Mouse (Mus musculus) heart, adult 11 months (tissue): ENCODE data around the gene Smarca4.
"Not testable (repeated sequence)": the region's sequence is repeated elsewhere in the genome, so short reads cannot be mapped to it uniquely, and the experiment has no call there.

ENCODE experiments used
- DNase-seq: peaks from one replicate; pipeline ENCODE4 v3.0.0; 2022

Smarca4 gene

DNA sequence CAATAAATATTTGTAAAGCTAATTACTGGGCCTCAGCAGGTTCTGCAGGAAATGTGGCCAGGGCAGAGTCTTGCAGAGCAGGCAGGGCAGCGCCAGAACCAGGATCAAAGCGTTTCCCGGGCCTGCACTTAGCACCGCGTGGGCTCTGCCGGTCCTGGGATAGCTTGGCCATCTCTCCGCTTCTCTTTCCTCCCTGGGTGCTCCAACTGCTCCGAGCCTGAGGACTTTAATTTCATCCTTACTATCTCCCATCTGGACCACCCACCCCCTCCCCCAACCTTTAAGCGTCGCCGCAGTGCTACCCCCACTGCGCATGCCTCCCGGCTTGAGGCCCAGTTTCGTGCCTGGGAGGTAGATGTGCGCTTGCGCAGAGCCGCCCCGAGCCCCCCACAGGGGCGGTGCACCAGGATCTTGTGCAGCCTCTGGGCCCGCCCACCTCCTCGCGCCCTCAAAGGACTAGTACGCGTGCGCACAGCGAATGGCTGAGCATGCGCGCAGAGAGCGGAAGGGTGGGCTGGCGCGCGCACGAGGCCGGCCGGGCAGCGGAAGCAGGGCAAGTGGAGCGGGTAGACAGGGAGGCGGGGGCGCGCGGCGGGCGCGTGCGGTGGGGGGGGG, at the start of gene Smarca4:
Gene Smarca4 (plus strand): TSS at position 553 of the 615 bp plus-strand sequence.
- peak; percentile 100 for DNase-seq

DNA sequence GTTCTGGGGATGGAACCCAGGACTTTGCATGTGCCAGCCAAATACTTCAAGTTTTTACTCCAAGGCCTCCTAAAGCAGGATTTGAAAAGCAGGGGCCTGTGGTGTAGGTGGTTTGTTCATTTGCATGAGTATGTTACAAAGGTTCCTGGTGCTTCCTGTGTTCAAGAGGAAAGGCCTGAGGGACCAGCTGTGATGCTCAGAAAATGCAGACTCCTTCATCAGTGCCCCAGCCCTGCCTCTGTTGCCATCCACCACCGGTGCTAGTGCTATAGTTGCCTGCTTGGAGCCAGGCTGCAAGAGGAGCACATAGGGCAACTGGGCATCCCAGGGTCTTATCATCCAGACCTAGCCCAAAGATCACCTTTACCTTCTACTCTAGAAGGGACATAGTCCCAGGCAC, 49.4 kb upstream of the Smarca4 start:
- DNase-seq: no peak

DNA sequence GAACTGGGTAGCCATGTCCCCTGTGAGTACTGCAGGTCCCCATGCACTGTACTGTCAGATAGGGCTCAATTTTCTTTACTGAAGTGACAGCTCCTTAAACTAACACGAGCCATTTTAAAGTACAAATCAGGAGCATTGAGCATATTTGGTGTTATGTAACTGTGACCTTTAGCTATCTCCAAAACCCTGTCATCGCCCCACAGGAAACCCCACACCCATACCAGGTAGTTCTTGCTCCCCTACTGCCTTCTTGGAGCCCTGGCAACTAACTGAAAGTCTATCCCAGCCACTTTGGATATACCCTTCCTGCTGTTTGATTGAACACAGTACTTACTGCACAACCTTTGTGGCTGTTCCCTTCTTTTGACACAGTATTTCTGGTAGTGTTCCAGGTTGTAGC, 48.9 kb upstream of the Smarca4 start:
- DNase-seq: no peak

DNA sequence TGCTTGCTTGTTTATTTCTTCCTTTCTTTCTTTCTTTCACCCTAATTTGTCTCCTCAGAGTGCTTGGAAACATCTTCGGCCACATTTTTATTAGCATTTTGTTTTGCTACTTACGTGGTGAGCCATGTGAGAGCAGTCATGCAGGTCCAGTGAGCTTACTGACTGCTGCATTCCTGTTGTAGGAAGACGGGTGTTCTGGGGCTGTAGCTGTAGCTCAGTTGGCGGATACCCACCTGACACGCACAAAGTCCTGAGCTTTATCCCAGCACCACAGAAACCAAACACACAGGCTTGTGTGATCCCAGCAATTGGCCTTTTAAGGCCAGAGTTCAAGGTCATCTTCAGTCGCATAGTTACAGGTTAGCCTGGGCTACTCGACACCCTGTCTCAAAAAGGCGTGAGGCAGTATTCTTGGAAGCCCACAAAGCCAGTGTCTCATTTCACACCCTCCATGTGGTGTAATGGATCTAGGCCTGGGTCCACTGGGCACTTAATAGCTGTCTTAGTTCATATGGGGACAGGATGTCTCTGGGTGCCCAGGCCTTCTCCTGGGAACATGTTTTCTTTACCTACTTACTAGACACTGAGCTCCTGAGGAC, 47.2 kb upstream of the Smarca4 start:
- no peak for DNase-seq

DNA sequence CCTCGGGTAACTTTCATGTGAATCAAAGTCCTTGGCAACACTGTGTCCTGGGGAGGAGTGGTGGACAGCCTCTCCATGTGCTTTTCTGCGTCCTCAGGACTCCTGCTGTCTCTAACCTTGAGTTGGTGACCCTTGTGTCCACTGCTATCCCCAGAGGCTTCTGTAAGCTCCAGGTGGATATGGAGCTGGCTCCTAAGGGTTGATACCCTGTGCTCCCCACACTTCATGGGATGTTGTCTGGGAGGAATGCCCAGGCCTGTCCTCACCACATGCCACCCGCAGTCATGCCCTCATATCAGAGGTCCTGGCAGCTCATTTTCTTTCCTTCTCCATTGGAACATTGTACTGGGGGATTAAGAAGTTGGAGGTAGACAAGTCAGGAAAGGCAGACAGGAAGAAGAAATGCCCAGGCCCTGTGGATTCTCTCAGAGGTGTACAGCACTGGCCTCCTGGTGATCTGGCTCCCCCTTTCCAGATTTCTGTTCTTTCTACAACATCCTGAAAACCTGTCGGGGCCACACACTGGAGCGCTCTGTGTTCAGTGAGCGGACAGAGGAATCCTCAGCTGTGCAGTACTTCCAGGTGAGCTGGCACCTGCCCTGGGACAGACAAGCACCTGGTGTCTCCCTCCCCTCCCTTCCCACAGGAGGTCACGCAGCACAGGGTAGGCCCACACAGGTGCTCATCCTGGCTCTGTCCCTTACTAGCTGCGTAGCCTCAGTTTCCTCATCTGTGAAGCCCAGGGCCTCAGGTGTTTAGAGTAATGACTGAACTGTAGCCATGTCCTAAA, 41.8 kb upstream of the Smarca4 start:
- DNase-seq: peak; percentile 95

DNA sequence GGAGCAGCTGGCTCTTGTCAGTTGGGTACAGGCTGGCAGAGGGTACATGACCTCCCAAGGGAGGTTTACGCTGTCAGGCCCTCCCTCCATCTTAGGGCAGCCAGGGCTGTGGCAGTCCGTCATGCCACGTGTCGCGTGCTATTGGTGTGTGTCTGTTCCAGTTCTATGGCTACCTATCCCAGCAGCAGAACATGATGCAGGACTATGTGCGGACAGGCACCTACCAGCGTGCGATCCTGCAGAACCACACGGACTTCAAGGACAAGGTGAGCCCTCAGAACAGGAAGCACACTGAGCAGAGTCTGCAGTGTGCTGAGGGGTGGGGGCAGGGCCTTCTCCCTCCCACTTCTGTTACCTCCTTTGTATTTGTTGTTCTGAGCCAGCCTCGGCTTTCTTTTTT, 40.7 kb upstream of the Smarca4 start:
- no peak for DNase-seq

DNA sequence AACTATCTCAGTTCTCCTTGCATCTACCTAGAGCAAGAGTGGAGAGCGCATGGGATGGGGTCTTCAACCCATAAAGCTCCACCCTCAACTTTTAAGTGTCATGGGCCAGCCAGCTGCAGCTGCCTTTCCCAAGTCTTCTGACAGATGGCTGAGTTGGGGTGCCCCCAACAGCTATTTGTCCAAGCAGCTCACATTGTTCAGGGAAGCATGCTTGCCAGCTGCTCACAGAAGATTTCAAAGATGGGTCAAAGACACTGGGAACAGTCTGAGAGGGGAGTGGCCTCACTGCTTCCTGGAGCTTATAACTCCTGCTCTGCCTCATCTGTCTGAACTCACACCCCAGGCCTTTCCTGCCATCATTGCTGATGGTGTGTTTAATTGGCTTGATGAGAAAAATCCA, 39.7 kb upstream of the Smarca4 start:
- no peak for DNase-seq

DNA sequence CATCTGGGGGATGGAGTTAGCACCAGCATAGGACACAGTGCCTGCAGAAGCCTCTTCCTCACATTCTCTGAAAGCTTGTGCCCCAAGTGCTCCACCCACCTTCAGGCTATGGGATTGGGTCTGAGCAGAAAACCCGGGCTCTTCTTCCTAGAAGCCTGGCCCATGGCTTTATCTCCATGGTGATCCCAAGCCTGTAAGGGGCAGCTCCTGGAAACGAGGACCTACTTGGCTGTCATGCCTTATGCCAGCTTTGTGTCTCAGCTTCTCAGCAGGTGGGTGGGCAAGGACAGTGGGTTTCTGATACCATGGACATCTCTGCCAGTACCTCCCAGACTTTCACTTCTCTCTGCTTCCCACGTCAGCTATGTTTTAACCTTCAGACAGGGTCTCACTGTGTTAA, 37.7 kb upstream of the Smarca4 start:
- no peak for DNase-seq

DNA sequence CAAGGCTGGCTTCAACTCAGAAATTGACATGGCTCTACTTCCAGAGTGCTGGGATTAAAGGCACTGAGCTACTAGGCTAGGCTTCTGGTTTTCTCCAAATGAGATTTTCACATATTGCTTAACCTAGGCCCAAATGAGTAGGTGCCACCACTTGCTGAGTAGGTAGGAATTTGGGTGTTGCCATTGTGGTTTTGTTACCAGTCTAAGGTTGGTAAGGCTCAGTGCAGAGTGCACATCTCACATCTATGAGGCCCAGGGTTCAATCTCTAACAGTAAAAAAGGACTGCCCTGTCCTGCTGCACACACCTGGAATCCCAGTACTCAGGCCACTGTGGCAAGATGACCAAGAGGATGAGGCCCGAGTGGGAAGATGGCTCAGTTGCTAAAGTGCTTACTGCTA, 30.6 kb upstream of the Smarca4 start:
- peak; percentile 82 for DNase-seq

DNA sequence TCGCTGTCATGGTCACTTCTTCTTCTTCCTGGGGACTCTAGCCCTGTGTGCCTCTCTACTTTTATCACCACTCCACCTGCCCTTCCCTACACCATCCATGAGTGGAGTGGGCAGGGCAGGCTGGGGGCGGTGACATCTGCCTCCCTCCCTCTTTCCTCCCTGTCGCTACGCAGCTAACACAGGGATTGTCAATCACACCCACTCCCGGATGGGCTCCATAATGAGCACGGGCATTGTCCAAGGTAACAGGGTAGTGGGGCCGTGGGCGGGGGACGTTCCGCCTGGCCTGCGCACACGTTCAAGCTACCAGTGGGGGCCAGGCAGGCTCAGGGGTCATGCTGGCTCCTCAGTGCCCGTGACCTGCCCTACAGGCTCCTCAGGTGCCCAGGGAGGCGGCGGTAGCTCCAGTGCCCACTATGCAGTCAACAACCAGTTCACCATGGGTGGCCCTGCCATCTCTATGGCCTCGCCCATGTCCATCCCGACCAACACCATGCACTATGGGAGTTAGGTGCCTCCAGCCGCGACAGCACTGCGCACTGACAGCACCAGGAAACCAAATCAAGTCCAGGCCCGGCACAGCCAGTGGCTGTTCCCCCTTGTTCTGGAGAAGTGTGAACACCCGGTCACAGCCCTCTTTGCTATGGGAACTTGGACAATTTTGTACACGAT, 28.2 kb upstream of the Smarca4 start:
- DNase-seq: peak; percentile 94

DNA sequence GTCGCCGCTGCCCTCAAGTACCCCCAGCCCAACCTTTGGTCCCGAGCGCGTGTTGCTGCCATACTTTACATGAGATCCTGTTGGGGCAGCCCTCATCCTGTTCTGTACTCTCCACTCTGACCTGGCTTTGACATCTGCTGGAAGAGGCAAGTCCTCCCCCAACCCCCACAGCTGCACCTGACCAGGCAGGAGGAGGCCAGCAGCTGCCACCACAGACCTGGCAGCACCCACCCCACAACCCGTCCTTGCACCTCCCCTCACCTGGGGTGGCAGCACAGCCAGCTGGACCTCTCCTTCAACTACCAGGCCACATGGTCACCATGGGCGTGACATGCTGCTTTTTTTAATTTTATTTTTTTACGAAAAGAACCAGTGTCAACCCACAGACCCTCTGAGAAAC, 27.6 kb upstream of the Smarca4 start:
- DNase-seq: no peak

DNA sequence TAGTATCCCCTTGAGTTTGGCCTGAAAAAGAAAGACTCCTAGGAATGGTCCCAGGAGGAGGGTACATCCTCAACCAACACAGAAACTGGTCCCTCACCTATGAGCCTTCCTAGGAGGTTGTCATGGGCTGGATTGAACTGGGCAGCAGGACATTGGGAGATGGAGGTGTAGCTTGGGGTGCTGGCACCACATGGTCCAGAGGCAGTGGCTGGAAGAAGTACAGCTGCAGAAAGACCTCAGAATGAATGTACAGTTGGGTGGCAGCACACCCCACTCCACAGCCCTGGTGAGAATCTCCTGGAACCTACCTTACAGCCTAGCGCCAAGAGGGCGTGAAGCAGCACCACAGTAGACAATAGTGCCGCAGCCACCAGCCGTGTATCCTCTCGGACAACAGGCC, 26.4 kb upstream of the Smarca4 start:
- no peak for DNase-seq

DNA sequence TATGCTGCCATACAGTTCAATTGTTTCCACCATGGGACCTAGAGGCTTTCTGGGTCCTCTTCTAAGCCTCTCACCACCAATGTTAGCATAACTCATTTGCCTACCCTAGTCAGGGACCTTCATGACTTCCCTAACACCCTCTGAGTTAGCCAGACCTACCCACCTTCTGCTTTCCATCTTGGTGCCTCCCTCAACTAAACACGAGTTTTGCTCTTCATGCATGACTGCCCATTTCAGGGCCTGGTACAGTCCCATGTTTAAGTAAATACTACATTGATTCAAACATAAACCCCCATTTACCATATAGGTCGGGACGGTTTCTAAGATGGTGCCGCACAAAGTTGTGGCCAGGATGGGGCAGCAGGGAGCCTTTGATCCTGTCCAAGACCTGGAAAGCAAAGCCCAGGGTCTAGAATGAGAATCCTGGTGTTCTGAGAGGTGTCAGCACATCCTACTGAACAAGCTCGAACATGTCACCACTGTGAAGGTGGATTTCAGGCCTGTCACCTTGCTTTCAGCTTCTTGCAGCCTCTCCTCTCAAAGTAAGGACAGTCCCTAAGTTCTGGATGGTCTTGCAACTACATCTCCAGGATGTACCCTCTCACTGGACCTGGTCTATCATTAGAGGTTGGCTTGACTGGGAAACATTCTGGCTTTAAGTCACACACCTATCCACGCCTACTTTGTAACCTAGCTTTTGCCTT, 24.7 kb upstream of the Smarca4 start:
- no peak for DNase-seq

DNA sequence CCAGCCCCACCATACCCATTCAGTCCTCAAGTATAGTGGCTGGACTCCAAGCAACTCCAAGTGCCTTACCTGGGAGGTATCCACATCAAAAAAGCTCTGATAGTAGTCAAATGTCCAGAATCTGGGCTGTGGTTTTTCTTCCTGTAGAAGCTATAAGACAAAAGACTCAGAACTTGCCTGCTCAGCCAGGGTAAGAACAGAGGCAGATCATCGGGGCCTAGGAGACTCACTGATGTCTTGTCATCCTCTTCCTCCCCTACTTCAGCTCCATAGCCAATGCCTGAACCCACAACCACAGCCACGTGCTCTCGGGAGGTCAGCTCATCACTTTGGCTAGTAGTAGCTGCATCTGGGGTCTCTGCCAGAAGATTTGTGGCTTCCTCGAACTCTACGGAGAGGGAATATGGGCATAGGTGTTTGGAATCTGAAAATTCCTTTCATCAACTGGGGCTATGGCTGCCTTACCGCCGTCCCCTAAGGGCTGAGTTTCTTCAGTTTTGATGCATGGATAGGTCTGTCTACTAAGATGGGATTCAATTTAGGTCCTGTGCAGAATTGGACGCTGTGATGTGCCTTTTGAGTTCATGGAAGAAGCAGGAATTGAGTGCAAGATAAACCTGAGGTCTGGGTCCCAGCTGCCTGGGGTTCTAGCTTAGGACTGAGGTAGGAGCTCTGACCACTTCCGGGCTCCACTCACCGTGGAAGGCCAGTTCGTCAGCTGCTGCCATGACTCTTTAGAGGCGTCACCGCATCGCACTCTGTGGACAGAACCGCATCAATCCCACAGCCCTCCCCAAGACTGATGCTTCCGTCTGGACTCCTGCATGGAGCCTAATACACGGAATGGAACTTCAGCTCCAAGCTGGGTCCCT, 23.9 kb upstream of the Smarca4 start:
- no peak for DNase-seq

DNA sequence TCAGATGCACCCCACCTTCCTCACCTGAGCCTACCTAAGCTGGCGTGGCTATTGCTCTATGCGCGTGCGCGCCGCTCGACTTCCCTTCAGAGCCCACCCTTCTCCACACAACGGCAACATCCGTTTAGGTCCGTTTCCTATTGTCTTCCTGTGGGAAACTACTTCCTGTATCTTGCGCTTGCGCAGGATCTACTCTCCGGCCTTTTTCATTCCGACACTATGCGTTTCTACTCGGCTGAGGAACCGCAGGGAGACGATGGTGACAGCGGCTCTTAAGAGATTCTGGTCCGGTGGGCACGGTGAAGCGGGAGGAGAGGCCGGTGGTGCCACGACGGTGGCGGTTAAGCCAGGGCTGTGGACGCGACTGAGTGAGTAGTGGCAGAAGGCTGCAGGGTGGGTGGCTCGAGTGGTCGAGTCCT, 23.3 kb upstream of the Smarca4 start, which contains the start of the genes Timm29 and Yipf2:
Gene Timm29 (plus strand): TSS at position 20 of the 419 bp plus-strand sequence.
Gene Yipf2 (minus strand): TSS at position 126 of the 419 bp plus-strand sequence.
- peak; percentile 99 for DNase-seq

DNA sequence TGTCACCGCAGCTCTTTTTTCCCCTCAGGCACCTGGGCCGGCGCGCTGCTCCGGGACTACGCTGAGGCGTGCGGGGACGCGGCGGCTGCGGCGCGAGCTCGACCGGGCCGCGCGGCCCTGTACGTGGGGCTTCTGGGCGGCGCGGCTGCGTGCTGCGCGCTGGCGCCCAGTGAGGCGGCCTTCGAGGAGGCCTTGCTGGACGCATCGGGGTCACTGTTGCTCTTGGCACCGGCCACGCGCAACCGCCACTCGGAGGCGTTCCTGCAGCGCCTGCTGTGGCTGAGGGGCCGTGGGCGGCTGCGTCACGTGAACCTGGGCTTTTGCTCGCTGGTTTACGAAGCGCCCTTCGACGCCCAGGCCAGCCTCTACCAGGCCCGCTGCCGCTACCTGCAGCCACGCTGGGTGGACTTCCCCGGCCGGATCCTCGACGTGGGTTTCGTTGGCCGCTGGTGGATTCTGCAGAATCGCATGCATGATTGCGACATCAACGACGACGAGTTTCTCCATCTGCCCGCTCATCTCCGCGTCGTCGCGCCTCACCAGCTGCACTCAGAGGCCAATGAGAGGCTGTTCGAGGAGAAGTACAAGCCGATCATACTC, 22.7 kb upstream of the Smarca4 start:
- DNase-seq: peak; percentile 94

DNA sequence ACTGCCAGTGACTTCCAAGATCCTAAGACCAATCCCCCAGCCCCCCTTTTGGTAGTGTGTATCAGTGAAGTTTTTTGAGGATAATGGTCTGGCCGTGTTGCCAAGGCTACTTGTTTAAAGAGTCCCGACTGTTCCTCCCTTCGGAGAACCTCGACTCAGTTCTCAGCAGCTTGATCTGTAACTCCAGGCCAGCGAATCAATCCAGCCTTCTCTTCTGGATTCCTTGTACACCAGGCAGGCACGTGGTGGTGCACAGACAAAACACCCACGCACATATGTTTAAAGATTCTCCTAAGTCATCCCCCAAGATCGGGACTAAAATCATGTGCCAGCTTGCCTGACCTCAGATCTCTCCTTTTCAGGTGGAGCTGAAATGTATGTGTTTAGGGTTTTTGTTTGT, 21.6 kb upstream of the Smarca4 start:
- DNase-seq: not testable (repeated sequence)

DNA sequence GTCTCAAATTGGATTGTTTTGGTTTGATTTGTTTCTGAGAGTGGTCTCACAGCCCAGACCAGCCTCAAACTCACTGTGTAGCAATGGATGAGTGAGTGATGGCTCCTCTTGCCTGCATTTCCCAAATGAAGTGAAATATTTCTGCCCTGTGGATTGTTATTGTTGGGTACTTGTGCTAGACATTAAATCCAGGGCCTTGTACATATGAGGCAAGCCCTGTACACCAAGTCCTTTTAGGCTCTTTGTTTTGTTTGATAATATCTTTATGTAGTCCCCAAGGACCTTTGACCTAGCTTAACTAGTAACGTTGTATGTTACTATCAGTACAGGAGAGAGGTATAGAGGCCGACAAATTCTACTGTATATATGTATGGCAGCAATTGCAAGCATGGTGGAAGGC, 21.1 kb upstream of the Smarca4 start:
- no peak for DNase-seq

DNA sequence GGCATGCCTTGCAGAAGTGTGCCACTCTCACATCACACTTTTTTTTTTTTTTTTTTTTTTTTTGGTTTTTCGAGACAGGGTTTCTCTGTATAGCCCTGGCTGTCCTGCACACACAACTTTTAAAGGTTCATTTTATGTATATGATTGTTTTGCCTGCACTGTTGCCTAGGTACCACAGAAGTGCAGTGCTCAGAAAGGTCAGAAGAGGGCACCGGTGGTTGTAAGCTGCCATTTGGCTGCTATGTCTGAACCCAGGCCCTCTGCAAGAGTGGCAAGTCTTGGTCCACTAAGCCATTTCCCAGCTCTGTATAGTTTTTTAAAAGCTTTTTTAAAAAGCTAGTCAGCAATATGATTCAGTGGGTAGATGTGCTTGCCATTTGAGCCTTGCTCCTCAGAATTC, 17.8 kb upstream of the Smarca4 start:
- DNase-seq: no peak

DNA sequence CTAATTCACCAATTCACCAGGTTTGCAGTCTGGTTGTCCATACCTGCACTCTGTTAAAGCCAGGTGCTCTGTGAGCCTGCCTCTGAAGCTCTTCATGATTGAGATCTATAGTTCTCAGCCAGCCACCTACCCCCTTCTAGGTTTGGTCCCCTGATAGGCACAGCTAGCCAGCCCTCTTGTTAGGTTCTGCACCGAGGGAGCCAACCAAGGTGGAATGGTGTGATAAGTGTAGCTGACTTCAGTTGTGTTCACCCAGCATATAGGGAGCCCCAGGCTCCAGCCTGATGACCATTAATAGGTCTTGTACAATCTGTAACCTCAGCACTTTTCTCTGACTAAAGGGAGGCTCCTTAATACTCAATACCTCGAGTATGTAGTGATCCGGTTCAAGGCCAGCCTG, 15.8 kb upstream of the Smarca4 start:
- no peak for DNase-seq

DNA sequence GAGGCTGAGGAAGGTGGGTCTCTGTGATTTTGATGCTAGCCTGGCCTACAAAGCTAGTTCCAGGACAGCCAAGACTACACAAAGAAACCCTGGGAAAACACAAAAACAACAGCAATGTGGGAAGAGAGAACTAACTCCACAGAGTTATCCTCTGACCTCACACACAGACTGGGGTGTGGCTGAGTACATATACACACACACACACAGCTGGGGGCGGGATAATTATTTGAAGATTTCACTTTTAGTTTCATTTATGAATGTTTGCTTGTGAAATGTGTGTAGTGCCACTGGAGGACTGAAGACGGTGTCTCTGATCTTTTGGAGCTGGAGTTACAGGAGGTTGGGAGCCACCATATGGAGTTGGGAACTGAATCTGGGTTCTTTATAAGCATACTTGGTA, 14.9 kb upstream of the Smarca4 start:
- DNase-seq: no peak
